Mouse (Mus musculus): ENCODE measurements around the gene Abhd10.

DNA sequence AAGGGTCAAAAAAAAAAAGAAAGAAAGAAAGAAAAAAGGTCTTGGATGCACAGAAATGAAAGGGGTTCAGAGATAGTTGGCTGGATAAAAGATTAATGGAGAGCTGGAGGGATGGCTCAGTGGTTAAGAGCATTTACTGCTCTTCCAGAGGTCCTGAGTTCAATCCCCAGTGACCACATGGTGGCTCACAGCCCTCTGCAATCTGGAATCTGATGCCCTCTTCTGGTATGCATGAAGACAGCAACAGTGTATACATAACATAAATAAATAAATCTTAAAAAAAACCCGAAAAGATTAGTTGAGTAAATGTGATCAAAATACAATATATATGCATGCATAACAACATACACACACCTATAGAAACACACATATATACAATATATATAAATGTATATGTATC, 18.7 kb upstream of the Abhd10 start:
- TF ChIP-seq CTCF (IDR thresholded peaks at IDR 0.05; ENCODE audit: extremely low read depth, insufficient read length, insufficient replicate concordance, low read depth, low read length) (no peak), POLR2A (IDR thresholded peaks at IDR 0.05; ENCODE audit: low read depth, low read length) (no peak)

All from small intestine, adult 2 months (tissue).